Mouse (Mus musculus) olfactory bulb, adult 2 months (tissue): ENCODE data around the gene Gjd3.

Source experiments
- CTCF ChIP-seq: fragments of 200-500 bp; IDR thresholded peaks from 2 replicates; pipeline ENCODE4 v1.5.1; 2012; ENCODE audit warnings: low read depth, mild to moderate bottlenecking, low read length, moderate library complexity; ENCODE audit not compliant: insufficient read depth
- POLR2A ChIP-seq: fragments of 200-500 bp; IDR thresholded peaks from 2 replicates; pipeline ENCODE4 v1.6.1; 2012; ENCODE audit warnings: mild to moderate bottlenecking, low read depth, low read length, moderate library complexity; ENCODE audit not compliant: insufficient read depth

- TF ChIP-seq CTCF: no peak
- no peak for TF ChIP-seq POLR2A
Measured at GRCm38 (mm10) chr11:98956340-98956739, 26.5 kb downstream of the Gjd3 start.
